Mouse (Mus musculus) intestine, embryonic 15.5 days (tissue): Measurements from ENCODE around the gene Carns1. TPM values are rescaled to one million over a fixed set of nuclear protein-coding genes. Genes with fewer than 3 reads are reported as not detected.
"Not testable (repeated sequence)": the region's sequence is repeated elsewhere in the genome, so short reads cannot be mapped to it uniquely, and the experiment has no call there.

Experiments used
- ATAC-seq: fragments of 200-750 bp; cut with Nextera tagmentation; 2 replicates; pipeline ENCODE4 v1.8.0; 2017; ENCODE audit warnings: moderate TSS enrichment, moderate library complexity
- H3K27ac ChIP-seq: fragments of 300-500 bp; sonication (generic); 2 replicates; pipeline ENCODE4 v1.5.1; 2015; ENCODE audit warnings: mild to moderate bottlenecking, inconsistent platforms
- H3K27me3 ChIP-seq: fragments of 300-500 bp; sonication (generic); replicated peaks from 2 replicates; pipeline ENCODE4 v1.6.1; 2015; ENCODE audit warnings: inconsistent platforms
- H3K36me3 ChIP-seq: fragments of 300-500 bp; sonication (generic); 2 replicates; pipeline ENCODE4 v1.6.1; 2015; ENCODE audit warnings: inconsistent platforms
- H3K4me1 ChIP-seq: fragments of 300-500 bp; sonication (generic); replicated peaks from 2 replicates; pipeline ENCODE4 v1.6.1; 2015; ENCODE audit warnings: inconsistent platforms
- H3K4me2 ChIP-seq: fragments of 300-500 bp; sonication (generic); replicated peaks from 2 replicates; pipeline ENCODE4 v1.6.1; 2015; ENCODE audit warnings: mild to moderate bottlenecking, inconsistent platforms
- H3K4me3 ChIP-seq: fragments of 300-500 bp; sonication (generic); replicated peaks from 2 replicates; pipeline ENCODE4 v1.5.1; 2015; ENCODE audit warnings: inconsistent platforms
- H3K9ac ChIP-seq: fragments of 300-500 bp; sonication (generic); 2 replicates; pipeline ENCODE4 v1.6.1; 2015; ENCODE audit warnings: inconsistent platforms
- H3K9me3 ChIP-seq: fragments of 300-500 bp; sonication (generic); 2 replicates; pipeline ENCODE4 v1.6.1; 2016; ENCODE audit warnings: inconsistent platforms
- WGBS: fragments of 180-500 bp; shearing (Covaris S2); methylation state at CpG from one replicate; pipeline ENCODE4 v1.1.7; 2015; 5-methylcytosine and 5-hydroxymethylcytosine counted together
- polyA plus RNA-seq: library from polyadenylated mRNA; unstranded; fragments of >200 nt; fragmentation: Nextera tagmentation; extraction: Ambion mirVana; gene quantifications from 2 replicates; pipeline ENCODE4 v1.2.1, GENCODE M21; 2015

Carns1 gene
- polyA plus RNA-seq, 1 experiment from 2014 or later: 1.7 TPM

GRCm38 (mm10) chr19:4130106-4130505, 45.2 kb downstream of the Carns1 start:
- no peaks in the 10 kb centered on the region for H3K9me3 ChIP-seq
- no peak overlapping the region for H3K4me3 ChIP-seq
- H3K36me3 ChIP-seq: peaks cover 20% of the 10 kb centered on the region
- WGBS: 92% methylated on average over 4 of the region's 4 CpGs
- H3K4me2 ChIP-seq: no peak overlapping the region
- H3K4me1 ChIP-seq: peaks cover 8% of the 10 kb centered on the region
- no peak overlapping the region for H3K27ac ChIP-seq
- no peaks in the 10 kb centered on the region for H3K27me3 ChIP-seq
- H3K9ac ChIP-seq: no peak overlapping the region
- no peak for ATAC-seq

GRCm38 (mm10) chr19:4129462-4129861, 45.8 kb downstream of the Carns1 start:
- Histone ChIP-seq H3K4me3 (no peak overlapping the region), H3K27ac (no peak overlapping the region), H3K36me3 (peaks cover 20% of the 10 kb centered on the region), H3K4me2 (no peak overlapping the region), H3K4me1 (peaks cover 8% of the 10 kb centered on the region), H3K27me3 (no peaks in the 10 kb centered on the region), H3K9me3 (no peaks in the 10 kb centered on the region), H3K9ac (no peak overlapping the region)
- no peak for ATAC-seq
- WGBS: 92% methylated on average over 7 of the region's 7 CpGs

DNA sequence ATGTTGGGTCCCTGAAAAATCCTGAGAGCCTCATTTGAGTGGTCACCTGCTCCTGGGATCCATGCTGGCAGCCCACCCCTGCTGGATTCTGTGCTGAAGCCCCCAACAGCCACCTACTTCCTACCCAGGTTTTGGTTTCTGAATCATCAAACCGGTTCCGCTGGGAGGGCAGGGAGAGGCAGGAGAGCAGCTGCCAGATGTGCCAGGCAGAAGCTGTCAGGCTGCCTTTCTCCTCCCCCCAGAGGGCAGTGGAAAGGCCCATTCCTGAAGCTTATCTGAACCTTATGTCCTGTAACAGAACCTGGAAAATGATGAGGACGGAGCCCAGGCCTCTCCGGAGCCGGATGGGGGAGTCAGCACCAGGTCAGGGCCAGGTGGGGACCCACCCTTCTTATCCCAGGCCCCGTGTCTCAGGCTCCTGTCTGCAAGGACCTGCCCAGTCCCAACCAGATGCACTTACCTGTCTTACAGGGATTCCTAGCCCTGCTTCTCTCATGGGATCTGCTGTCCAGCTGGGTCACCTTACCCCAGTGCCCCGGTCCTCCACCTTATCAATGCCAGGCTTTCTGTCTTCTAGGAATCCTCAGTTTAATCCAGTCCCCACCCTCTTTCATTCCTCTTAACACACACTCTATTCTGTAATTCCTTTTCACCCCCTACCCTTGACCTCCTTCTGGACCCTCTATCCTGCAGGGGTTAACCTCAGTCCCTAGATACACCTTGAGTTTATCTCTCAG, 48.4 kb downstream of the Carns1 start:
- Histone ChIP-seq H3K9ac (peak overlapping the region; percentile 89), H3K27me3 (no peaks in the 10 kb centered on the region), H3K4me3 (peak overlapping the region; percentile 81), H3K4me1 (peaks cover 8% of the 10 kb centered on the region), H3K9me3 (no peaks in the 10 kb centered on the region), H3K27ac (no peak overlapping the region), H3K36me3 (peaks cover 10% of the 10 kb centered on the region), H3K4me2 (peak overlapping the region; percentile 74)
- ATAC-seq: no peak
- 53% methylated on average over 7 of the region's 7 CpGs for WGBS

DNA sequence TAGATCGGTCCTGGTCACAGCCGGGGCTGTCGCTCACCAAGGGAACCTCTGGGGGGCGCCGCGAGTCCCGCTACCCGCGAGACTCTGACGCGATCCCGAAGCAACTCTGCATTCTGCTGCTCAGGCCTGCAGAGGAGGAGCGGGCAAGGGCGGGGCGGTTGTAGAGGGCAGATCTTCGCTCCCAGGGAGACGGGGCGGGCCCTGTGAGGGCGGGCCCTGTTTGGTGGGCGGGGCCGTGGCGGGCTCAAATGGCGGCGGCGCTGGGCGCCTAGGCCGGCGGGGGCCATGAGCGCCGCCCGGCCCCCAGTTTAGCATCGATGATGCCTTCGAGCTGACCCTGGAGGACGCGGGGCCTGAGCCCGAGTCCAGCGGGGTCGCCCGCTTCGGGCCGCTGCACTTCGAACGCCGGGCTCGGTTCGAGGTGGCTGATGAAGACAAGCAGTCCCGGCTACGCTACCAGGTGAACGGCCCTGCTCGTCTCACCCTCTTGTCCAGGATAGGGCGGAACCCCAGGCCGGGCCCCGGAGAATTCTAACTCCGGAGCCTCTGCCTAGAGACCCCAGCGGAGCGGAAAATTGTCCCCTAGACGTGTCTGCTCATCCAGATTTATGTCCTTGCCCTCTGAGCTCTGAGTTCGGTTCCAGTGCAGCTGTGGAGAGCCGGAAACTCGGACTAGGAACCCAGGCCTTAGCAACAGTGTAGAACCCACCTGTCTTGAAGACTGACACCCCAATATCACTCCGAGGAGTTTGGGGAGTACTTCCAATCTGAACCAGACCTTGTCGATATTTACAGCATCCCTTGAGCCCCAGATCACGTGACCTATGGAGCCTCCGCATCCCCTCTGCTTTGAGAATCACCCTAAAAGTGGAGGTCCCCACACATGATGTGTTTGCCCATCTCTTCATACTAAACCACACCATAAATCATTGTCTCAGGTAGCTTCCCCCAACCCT, 49.3 kb downstream of the Carns1 start, which contains the start of gene Aip:
Aip (minus strand) TSS at position 118 of the 956 bp plus-strand sequence.
- Histone ChIP-seq H3K4me3 (peak within 1 kb of the TSS; percentile 81), H3K9ac (peak within 1 kb of the TSS; percentile 89), H3K36me3 (peaks cover 8% of the 10 kb centered on the region; the same call in 1 of the 2 replicates), H3K27me3 (no peaks in the 10 kb centered on the region), H3K4me1 (peaks cover 11% of the 10 kb centered on the region), H3K9me3 (no peaks in the 10 kb centered on the region), H3K4me2 (peak within 1 kb of the TSS; percentile 74), H3K27ac (peak within 1 kb of the TSS; percentile 58)
- WGBS: under 1% methylated on average over 64 of the region's 64 CpGs
- peak; percentile 95 for ATAC-seq

DNA sequence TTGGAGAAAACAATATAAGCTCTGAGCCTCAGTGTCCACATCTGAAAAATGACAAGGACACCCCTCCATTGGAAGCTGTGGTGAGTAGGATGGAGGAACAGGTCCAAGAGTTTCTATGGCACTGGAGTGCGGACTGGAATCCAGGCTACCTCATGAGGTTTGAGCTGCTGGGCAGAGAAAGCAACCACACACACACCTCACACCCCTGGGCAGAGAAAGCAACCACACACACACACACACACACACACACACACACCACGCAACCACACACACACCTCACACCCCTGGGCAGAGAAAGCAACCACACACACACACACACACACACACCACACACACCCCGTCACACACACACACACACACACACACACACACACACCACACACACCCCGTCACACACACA, 50.0 kb downstream of the Carns1 start:
- not testable (repeated sequence) for H3K36me3 ChIP-seq, H3K9ac ChIP-seq, H3K9me3 ChIP-seq, H3K27ac ChIP-seq, H3K27me3 ChIP-seq
- ATAC-seq: peak; percentile 18
- peak overlapping the region; percentile 74 for H3K4me2 ChIP-seq
- H3K4me1 ChIP-seq: peaks cover 18% of the 10 kb centered on the region
- WGBS: 14% methylated on average over 2 of the region's 4 CpGs
- H3K4me3 ChIP-seq: peak overlapping the region; percentile 81

GRCm38 (mm10) chr19:4124432-4124831, 50.8 kb downstream of the Carns1 start:
- no peaks in the 10 kb centered on the region for H3K9me3 ChIP-seq
- WGBS: 70% methylated on average over 4 of the region's 4 CpGs
- H3K36me3 ChIP-seq: peaks cover 3% of the 10 kb centered on the region; the same call in 1 of the 2 replicates
- peaks cover 21% of the 10 kb centered on the region for H3K4me1 ChIP-seq
- no peaks in the 10 kb centered on the region for H3K27me3 ChIP-seq
- H3K9ac ChIP-seq: no peak overlapping the region
- no peak overlapping the region for H3K27ac ChIP-seq
- ATAC-seq: no peak
- no peak overlapping the region for H3K4me2 ChIP-seq
- H3K4me3 ChIP-seq: no peak overlapping the region

DNA sequence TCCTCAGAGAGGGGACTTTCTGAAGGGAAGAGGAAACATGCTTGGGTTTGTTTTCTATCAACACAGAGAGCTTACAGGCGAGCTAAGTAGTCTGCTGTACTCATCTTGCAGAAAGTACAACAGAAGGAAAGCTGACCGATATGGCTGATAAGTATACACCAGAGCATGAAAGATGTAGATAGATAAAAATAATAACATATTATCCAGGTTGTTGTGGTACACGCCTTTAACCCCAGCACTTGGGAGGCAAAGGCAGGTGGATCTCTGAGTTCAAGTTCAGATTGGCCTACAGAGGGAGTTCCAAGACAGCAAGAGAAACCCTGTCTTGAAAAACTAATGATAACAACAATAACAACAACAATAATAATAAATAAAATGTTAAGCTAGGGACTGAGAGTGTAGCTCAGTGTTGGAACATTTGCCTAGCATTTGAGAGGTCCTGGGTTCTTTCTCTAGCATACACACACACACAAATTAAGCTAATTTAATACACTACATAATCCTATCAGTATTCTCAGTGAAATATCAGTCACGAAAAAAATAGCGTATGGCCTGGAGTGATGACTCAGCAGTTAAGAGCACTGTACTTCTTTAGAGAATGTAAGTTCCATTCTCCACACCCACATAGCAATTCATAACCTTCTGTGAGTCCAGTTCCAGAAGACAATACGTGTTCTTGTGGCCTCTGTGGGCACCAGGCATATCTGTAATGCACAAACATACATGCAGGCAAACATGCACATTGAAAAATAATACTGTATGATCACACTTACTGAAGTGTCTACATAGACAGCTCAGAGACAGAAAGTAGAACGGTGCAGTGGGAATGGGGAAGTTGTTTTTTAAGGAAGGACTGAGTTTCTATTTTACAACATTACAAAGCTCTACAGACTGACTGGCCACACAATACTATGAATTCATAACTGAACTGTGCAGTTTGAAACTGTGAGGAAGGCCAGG, 52.6 kb downstream of the Carns1 start:
- Histone ChIP-seq H3K4me1 (peaks cover 21% of the 10 kb centered on the region), H3K27ac (no peak overlapping the region), H3K9me3 (no peaks in the 10 kb centered on the region)

GRCm38 (mm10) chr19:4121896-4122295, 53.4 kb downstream of the Carns1 start:
- H3K9ac ChIP-seq: not testable (repeated sequence)
- H3K4me3 ChIP-seq: 0 out of 2 replicates have a peak overlapping the region, but pooled peaks have one; percentile 50

More for the DNA sequence above, 52.6 kb downstream of the Carns1 start:
- Histone ChIP-seq H3K27me3 (no peaks in the 10 kb centered on the region), H3K4me2 (no peak overlapping the region), H3K36me3 (peaks cover 3% of the 10 kb centered on the region; the same call in 1 of the 2 replicates), H3K4me3 (no peak overlapping the region), H3K9ac (no peak overlapping the region)
- no peak for ATAC-seq
- whole genome bisulfite sequencing: 81% methylated on average over 7 of the region's 7 CpGs

GRCm38 (mm10) chr19:4121097-4121805, 54.0 kb downstream of the Carns1 start:
- Histone ChIP-seq H3K27ac (peak overlapping the region; percentile 70), H3K9me3 (no peaks in the 10 kb centered on the region), H3K27me3 (no peaks in the 10 kb centered on the region), H3K4me2 (peak overlapping the region; percentile 60), H3K4me1 (peaks cover 13% of the 10 kb centered on the region), H3K9ac (peak overlapping the region; percentile 55), H3K4me3 (peak overlapping the region; percentile 50), H3K36me3 (peaks cover 6% of the 10 kb centered on the region; the same call in 1 of the 2 replicates)
- peak; percentile 79 for ATAC-seq
- WGBS: 3% methylated on average over 38 of the region's 38 CpGs

More at GRCm38 (mm10) chr19:4121896-4122295, 53.4 kb downstream of the Carns1 start:
- H3K9me3 ChIP-seq, ATAC-seq, H3K27ac ChIP-seq, H3K27me3 ChIP-seq, H3K36me3 ChIP-seq: not testable (repeated sequence)
- 53% methylated on average over 6 of the region's 6 CpGs for WGBS
- H3K4me2 ChIP-seq: peak overlapping the region; percentile 60; the same call in 1 of the 2 replicates
- H3K4me1 ChIP-seq: peaks cover 18% of the 10 kb centered on the region

DNA sequence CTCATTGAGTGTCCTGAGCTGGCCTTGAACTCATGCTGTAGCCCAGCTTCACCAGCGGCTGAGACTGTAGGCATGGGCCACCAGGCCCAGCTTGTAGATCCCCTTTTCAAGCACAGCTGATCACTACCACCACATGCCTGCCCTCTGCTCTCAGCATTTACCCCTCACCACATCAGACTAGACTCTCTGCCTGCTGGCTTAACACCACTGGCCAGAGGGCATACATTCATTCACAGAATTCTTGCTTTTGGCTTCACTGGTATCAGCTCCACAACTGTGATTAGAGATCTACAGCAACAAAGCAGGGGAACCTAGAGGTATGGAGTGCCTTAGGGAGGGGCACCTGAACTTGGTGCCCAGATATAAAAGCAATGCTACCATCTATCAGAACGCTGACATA, 54.8 kb downstream of the Carns1 start:
- peaks cover 11% of the 10 kb centered on the region; the same call in 1 of the 2 replicates for H3K36me3 ChIP-seq
- H3K4me1 ChIP-seq: peaks cover 13% of the 10 kb centered on the region
- H3K4me3 ChIP-seq: no peak overlapping the region; the same call in 1 of the 2 replicates
- no peaks in the 10 kb centered on the region for H3K27me3 ChIP-seq
- no peaks in the 10 kb centered on the region for H3K9me3 ChIP-seq
- H3K4me2 ChIP-seq: peak overlapping the region; percentile 60
- WGBS: 96% methylated on average over 2 of the region's 2 CpGs
- no peak for ATAC-seq
- H3K9ac ChIP-seq: no peak overlapping the region
- no peak overlapping the region for H3K27ac ChIP-seq
